Mouse (Mus musculus) G1E-ER4 (cell line): ENCODE results near the gene Nhp2. TPM values are rescaled to one million over a fixed set of nuclear protein-coding genes. Genes with fewer than 3 reads are reported as not detected.

Experiments
- GATA1 ChIP-seq: IDR thresholded peaks from one replicate; pipeline ENCODE4 v1.8.0; 2012; ENCODE audit warnings: low read length, inconsistent platforms
- polyA plus RNA-seq: library from polyadenylated mRNA; stranded (reverse); fragments of >175 nt; gene quantifications from 2 replicates; pipeline ENCODE4 v1.2.3, GENCODE M21; 2012

Gene Nhp2
- polyA plus RNA-seq, 1 experiment: 247 TPM

DNA sequence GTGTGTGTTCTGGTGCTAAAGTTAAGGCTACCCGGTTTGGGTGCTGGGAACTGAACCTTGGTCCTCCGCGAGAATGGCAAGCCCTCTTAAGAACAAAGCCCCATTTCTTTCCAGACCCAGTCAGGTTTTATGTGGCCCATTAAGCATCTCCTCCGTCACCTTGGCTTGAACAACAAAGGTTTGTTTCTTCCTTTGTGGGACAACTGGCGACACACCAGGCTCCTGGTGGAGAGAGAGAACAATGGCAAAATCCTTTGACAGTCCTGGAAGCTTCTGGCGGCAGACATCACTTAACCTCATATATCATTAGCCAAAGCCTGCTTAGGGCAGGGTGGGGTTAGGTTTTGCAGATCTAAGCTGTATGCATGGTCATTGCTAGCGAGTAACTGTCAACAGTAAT, 43.1 kb downstream of the Nhp2 start:
- no peak for TF ChIP-seq GATA1

DNA sequence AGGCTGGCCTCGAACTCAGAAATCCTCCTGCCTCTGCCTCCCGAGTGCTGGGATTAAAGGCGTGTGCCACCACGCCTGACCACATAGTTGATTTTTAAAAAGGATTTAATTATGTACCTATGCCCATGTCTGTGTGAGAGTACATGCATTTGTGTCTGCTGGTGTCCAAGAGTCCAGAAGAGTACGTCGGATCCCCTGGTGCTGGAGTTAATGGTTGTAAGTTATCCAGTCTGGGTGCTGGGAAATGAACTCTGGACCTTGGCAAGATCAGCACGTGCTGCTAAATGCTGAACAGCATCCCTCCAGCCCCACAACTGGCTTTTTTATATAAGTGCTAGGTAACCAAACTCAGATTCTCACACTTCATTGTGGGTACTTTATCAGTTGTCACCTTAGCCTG, 51.3 kb downstream of the Nhp2 start:
- TF ChIP-seq GATA1: no peak

DNA sequence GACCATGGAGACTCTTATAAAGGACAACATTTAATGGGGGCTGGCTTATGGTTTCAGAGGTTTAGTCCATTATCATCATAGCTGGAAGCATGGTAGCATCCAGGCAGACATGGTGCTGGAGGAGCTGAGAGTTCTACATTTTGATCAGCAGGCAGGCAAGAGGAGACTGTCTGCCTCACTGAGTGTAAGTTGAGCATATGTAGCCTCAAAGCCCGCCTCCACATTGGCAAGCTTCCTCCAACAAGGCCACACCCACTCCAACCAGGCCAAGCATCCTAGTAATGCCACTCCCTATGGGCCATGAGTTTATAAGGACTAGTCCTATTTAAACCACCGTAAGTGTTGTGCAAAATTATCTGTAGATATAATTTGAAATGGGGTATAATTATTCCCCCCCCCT, 51.8 kb downstream of the Nhp2 start:
- TF ChIP-seq GATA1: no peak

DNA sequence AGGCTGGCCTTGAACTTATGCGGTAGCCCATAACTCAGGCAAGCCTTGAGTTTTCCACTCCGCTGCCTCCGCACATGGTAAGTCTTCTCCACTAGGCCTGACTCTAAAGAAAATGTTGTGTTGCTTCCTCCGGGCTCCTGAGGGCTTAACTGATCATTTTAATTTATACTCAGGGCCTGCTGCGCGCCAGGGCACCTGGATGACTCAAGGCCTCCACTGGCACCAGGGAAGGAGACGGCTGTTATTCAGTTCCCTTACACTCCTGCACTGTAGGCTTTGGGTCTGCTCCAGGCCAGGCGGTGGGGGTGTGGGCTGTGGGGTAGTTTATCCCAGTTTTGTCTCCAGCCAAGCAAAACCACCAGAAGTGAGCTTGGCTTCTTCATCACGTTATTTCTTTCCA, 53.8 kb downstream of the Nhp2 start:
- no peak for TF ChIP-seq GATA1

Other genes starting within 250 kb of the Nhp2 start
- 22.2 and 23.7 TPM in 2 replicates for gene Phykpl, start 35.0 kb upstream of the Nhp2 start, polyA plus RNA-seq
- gene Hnrnpab, start 12.9 kb upstream of the Nhp2 start, polyA plus RNA-seq: 1,127 and 1,514 TPM in 2 replicates
- 20.4 and 25.3 TPM in 2 replicates for gene Rmnd5b, start 16.2 kb downstream of the Nhp2 start, polyA plus RNA-seq
- gene N4bp3, start 31.1 kb downstream of the Nhp2 start, polyA plus RNA-seq: 0.11 and 0.12 TPM in 2 replicates
- not detected in 2 replicates for gene D930048N14Rik, start 31.2 kb downstream of the Nhp2 start, polyA plus RNA-seq
- 2.0 and 2.6 TPM in 2 replicates for gene 0610009B22Rik, start 69.1 kb downstream of the Nhp2 start, polyA plus RNA-seq
- 22.7 and 25.8 TPM in 2 replicates for gene Sec24a, start 143.9 kb downstream of the Nhp2 start, polyA plus RNA-seq
- 4.3 and 4.6 TPM in 2 replicates for gene Sar1b, start 144.0 kb downstream of the Nhp2 start, polyA plus RNA-seq
- gene Jade2, start 237.9 kb downstream of the Nhp2 start, polyA plus RNA-seq: 15.6 and 16.7 TPM in 2 replicates